Mouse (Mus musculus) ES-E14 (cell line): ENCODE results near the gene Armc7. TPM values are rescaled to one million over a fixed set of nuclear protein-coding genes. Genes with fewer than 3 reads are reported as not detected.

Source experiments
- DNase-seq: peaks from one replicate; pipeline ENCODE4 v3.0.0-alpha.2; 2013; ENCODE audit warnings: low read depth, low spot score
- H3K27ac ChIP-seq: 2 replicates; pipeline ENCODE4 v1.5.1; 2012; ENCODE audit warnings: low read depth, mild to moderate bottlenecking, low read length, moderate library complexity, mixed read lengths; ENCODE audit not compliant: poor library complexity, insufficient read depth, severe bottlenecking
- H3K36me3 ChIP-seq: 2 replicates; pipeline ENCODE4 v1.6.1; 2012; ENCODE audit warnings: mild to moderate bottlenecking, low read length, moderate library complexity, mixed read lengths; ENCODE audit not compliant: control insufficient read depth, poor library complexity, insufficient read depth, severe bottlenecking
- H3K4me1 ChIP-seq, 2 experiments: fragments of 150-350 bp in 1 of 2; sonication (generic) in 1 of 2; 2 replicates each; pipeline ENCODE4 v1.6.1; 2012; ENCODE audit warnings: low read length in 2 of 2, mild to moderate bottlenecking in 1 of 2, mixed read lengths in 1 of 2; ENCODE audit not compliant: control insufficient read depth in 2 of 2, insufficient read depth in 2 of 2, poor library complexity in 1 of 2
- H3K4me3 ChIP-seq, 2 experiments: fragments of 150-350 bp in 1 of 2; sonication (generic) in 1 of 2; 2 replicates each; pipeline ENCODE4 v1.5.1; 2012; ENCODE audit warnings: low read length in 2 of 2, low read depth in 1 of 2, mild to moderate bottlenecking in 1 of 2, mixed read lengths in 1 of 2; ENCODE audit not compliant: insufficient read depth in 1 of 2, poor library complexity in 1 of 2, severe bottlenecking in 1 of 2
- H3K9ac ChIP-seq: 2 replicates; pipeline ENCODE4 v1.6.1; 2012; ENCODE audit warnings: low read depth, mild to moderate bottlenecking, low read length, mixed read lengths; ENCODE audit not compliant: poor library complexity, insufficient read depth, severe bottlenecking
- H3K9me3 ChIP-seq: fragments of 150-350 bp; sonication (generic); 2 replicates; pipeline ENCODE4 v1.6.1; 2012; ENCODE audit warnings: low read depth, mild to moderate bottlenecking, low read length; ENCODE audit not compliant: control insufficient read depth, insufficient read depth
- CHD2 ChIP-seq: IDR thresholded peaks from 2 replicates; pipeline ENCODE4 v1.6.1; 2014; ENCODE audit warnings: mild to moderate bottlenecking, low read depth, low read length, inconsistent platforms
- HCFC1 ChIP-seq: IDR thresholded peaks from 2 replicates; pipeline ENCODE4 v1.6.1; 2012; ENCODE audit warnings: low read length, inconsistent platforms, borderline replicate concordance; ENCODE audit not compliant: insufficient read depth
- MAFK ChIP-seq: IDR thresholded peaks from 2 replicates; pipeline ENCODE4 v1.6.1; 2014; ENCODE audit warnings: mild to moderate bottlenecking, low read depth, low read length, inconsistent platforms; ENCODE audit not compliant: insufficient read depth
- ZC3H11A ChIP-seq: IDR thresholded peaks from 2 replicates; pipeline ENCODE4 v1.6.1; 2012; ENCODE audit warnings: low read depth, mild to moderate bottlenecking, inconsistent platforms, low read length, borderline replicate concordance
- ZNF384 ChIP-seq: IDR thresholded peaks from 2 replicates; pipeline ENCODE4 v1.6.1; 2012; ENCODE audit warnings: low read depth, low read length, inconsistent platforms
- in situ Hi-C, 2 experiments: fragments of 600-800 bp; cut with MboI; formaldehyde crosslinking; loops; one replicate each; pipeline ENCODE4 v1.15.1; 2025; ENCODE audit warnings: low sequenced_read_pairs in 2 of 2, inconsistent platforms in 1 of 2; ENCODE audit not compliant: unreplicated experiment in 2 of 2
- total RNA-seq: library from RNA; depleted of rRNA; stranded (reverse); fragments of 300-350 nt; gene quantifications from 2 replicates; pipeline ENCODE4 v1.2.3, GENCODE M21; 2012

The Armc7 gene
- total RNA-seq, 1 experiment: 4.8 TPM

DNA sequence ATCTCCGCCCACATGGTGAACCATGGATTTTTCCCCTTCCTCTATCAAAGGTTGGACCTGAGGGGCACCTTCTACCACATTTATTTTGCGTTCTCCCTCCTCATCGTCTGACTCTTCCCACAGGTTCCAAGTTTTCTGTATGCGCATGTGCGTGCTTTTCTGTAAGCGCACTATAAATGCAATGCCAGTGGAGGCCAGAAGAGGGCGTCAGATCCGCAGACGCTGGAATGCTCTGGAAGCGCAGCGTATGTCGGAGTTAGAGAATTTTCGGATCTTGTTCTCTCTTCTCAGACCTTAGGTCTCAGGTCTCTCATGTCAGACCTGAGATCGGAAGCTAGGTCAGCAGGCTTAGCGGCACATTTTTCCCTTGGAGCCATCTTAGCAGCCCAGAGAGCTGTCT lies 19.8 kb upstream of the Armc7 start:
- peaks cover 2 to 7% of the 10 kb centered on the region in 2 experiments; a peak in 1 of 4 replicates for H3K4me1 ChIP-seq
- H3K9ac ChIP-seq: no peak overlapping the region
- H3K4me3 ChIP-seq: no peak overlapping the region
- H3K36me3 ChIP-seq: no peaks in the 10 kb centered on the region
- no peak for TF ChIP-seq HCFC1
- no peak for TF ChIP-seq CHD2
- TF ChIP-seq MAFK: no peak
- no peak for TF ChIP-seq ZNF384
- no peak for TF ChIP-seq ZC3H11A
- peak; percentile 59 for DNase-seq
- in situ Hi-C loops: no loop called here
- H3K9me3 ChIP-seq: no peaks in the 10 kb centered on the region
- no peak overlapping the region for H3K27ac ChIP-seq

DNA sequence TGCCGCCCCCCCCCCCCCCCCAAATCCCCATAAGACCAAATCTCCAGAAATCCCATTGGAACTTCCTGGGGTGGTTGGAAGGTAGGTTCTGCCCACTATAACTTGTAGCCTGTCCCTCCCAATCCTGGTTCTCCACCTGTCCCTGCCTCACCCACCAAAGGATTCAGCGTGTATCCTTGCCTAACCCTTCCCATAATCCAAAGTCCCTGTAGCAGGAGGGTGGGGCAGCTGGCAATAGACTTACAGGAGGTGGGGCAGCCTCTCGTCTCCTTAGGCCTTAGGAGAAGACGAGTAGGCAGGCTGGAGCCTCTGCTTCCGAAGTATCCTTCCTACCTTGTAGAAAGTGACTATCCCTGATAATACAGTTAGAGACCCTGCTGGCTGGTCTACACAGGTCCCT lies 19.3 kb upstream of the Armc7 start:
- DNase-seq: no peak
- TF ChIP-seq ZC3H11A (no peak), MAFK (no peak), HCFC1 (no peak), CHD2 (no peak), ZNF384 (no peak)
- Histone ChIP-seq H3K27ac (no peak overlapping the region), H3K4me1 (peaks cover 2 to 7% of the 10 kb centered on the region in 2 experiments; a peak in 1 of 4 replicates), H3K36me3 (no peaks in the 10 kb centered on the region), H3K4me3 (no peak overlapping the region), H3K9ac (no peak overlapping the region), H3K9me3 (no peaks in the 10 kb centered on the region)
- in situ Hi-C loops: no loop called here

DNA sequence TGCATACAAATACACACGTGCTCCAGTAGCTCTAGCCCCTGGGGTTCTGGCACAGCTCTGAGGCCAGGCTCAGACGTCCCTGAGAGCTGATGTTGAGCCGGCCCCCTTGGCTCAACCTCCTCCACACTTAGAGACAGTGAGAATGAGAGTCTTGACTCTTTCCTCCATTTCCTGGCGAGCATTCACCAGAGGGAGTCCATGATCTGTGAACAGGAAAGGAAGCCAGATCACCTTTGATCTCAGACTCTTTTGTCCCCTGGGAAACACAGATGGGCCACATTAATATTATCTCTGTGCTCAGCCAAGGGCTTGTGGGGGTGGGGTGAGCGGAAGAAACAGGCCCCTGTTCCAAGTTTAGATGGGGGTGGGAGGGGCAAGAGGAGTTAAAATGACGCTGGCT lies 18.1 kb upstream of the Armc7 start:
- Histone ChIP-seq H3K4me3 (no peak overlapping the region), H3K4me1 (peaks cover 2 to 14% of the 10 kb centered on the region in 2 experiments; a peak in 1 of 4 replicates), H3K27ac (no peak overlapping the region), H3K9me3 (no peaks in the 10 kb centered on the region), H3K36me3 (no peaks in the 10 kb centered on the region), H3K9ac (no peak overlapping the region)
- TF ChIP-seq HCFC1: no peak
- no peak for TF ChIP-seq ZC3H11A
- TF ChIP-seq MAFK: no peak
- TF ChIP-seq CHD2: no peak
- no peak for TF ChIP-seq ZNF384
- in situ Hi-C loops: no loop called here
- DNase-seq: no peak

DNA sequence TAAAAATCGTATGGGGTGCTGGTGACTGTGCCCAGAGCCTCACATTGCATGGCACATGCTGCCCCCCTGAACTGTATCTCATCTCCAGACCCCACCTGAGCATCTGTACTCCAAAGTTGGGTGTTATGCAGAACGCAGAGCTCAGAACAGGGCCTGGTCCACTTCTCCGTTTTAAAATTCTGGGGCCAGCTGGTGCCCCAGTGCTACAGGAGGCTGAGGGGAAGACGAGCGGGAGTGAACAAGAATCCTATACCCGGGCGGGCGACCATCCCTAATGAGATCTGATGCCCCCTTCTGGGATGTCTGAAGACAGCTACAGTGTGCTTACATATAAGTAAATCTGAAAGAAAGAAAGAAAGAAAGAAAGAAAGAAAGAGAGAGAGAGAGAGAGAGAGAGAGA lies 14.5 kb upstream of the Armc7 start:
- in situ Hi-C loops: no loop called here
- Histone ChIP-seq H3K4me1 (peaks cover 9 to 36% of the 10 kb centered on the region in 2 experiments), H3K36me3 (no peaks in the 10 kb centered on the region), H3K9ac (no peak overlapping the region), H3K9me3 (no peaks in the 10 kb centered on the region), H3K27ac (no peak overlapping the region), H3K4me3 (no peak overlapping the region)
- TF ChIP-seq CHD2: no peak
- no peak for TF ChIP-seq ZNF384
- TF ChIP-seq HCFC1: no peak
- no peak for TF ChIP-seq ZC3H11A
- no peak for TF ChIP-seq MAFK
- no peak for DNase-seq

DNA sequence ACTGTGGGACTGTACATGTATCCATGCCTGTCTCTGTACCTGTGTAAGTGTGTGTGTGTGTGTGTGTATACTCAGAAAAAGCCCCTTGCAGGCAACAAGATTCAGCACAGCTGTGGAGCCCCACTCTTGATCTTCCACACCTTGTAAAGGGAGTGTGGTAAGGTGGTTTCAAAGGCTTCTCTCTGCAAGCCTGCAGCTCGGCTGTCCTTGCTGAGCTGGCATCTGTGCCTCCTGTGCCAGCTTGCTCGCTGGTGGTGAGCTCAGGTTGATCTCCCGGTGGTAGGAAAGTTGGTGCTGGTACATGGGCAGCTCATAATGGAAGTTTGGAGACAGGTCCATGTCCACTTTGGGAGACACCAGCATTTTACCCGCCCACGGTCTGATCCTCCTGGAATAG lies 13.6 kb upstream of the Armc7 start:
- H3K9ac ChIP-seq: no peak overlapping the region
- in situ Hi-C loops: no loop called here
- H3K27ac ChIP-seq: no peak overlapping the region
- peaks cover 7 to 29% of the 10 kb centered on the region in 2 experiments for H3K4me1 ChIP-seq
- no peak for DNase-seq
- H3K9me3 ChIP-seq: no peaks in the 10 kb centered on the region
- no peaks in the 10 kb centered on the region for H3K36me3 ChIP-seq
- H3K4me3 ChIP-seq: no peak overlapping the region
- TF ChIP-seq MAFK (no peak), ZC3H11A (no peak), ZNF384 (no peak), HCFC1 (no peak), CHD2 (no peak)
